ENCODE assay signal across 8 mouse cellular contexts in the genomic region with DNA sequence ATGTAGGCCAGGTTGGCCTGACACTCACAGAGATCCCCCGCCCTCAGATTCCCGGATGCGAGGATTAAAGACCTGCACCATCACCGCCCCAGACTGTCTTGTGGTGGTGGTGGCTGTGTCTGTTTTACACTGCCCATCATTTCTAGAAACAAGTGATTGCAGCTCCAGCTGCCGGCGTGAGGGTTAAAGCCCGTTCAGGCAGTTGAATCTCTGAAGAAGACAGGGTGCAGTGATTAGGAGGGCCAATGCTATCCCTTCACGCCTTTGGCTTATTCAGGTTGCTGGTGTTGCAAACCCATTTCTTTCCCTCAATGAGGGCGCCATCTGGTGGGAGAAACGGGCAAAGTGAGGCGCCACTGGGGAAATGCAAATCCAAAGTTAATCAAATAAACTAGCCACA.
DNase-seq lines count a peak whose midpoint lies in the region; ATAC-seq and TF ChIP-seq lines count a peak whose summit lies in the region.

No protein-coding gene starts in this region.

- no peak for TF ChIP-seq EP300 in lung, postnatal 0 days (IDR thresholded peaks at IDR 0.05)

- no peaks in the 10 kb centered on the region for H3K4me1 ChIP-seq in lung, postnatal 0 days (ENCODE audit: insufficient read depth, low read depth, low read length)

- no peak overlapping the region for H3K9ac ChIP-seq in lung, postnatal 0 days (replicated peaks; ENCODE audit: low read depth)

- H3K4me3 ChIP-seq in lung, postnatal 0 days (ENCODE audit: low read depth, low read length): no peak overlapping the region

- no peaks in the 10 kb centered on the region for H3K36me3 ChIP-seq in lung, postnatal 0 days (ENCODE audit: insufficient read depth, low read length)

- peak; percentile 70 for ATAC-seq in granulocyte monocyte progenitor cell, adult 5-6 weeks (replicated peaks; ENCODE audit: poor library complexity, severe bottlenecking)
- no peak for ATAC-seq in lung, postnatal 0 days

- no peaks in the 10 kb centered on the region for H3K27me3 ChIP-seq in lung, postnatal 0 days (replicated peaks; ENCODE audit: insufficient read depth, low read length)

- WGBS in lung, postnatal 0 days: 30% methylated on average over 11 of the region's 11 CpGs

- peak; percentile 37 for DNase-seq in CD4-positive helper T cell, adult 2 months (ENCODE audit: low read depth, low spot score)
- peak; percentile 32 for DNase-seq in adrenal gland, adult 8-10 months
- peak; percentile 76 for DNase-seq in embryo, embryonic 11 days
- DNase-seq in kidney, postnatal 4 days: peak; percentile 87 to 90
- DNase-seq in lung, postnatal 0 days (ENCODE audit: low spot score): peak; percentile 63
- DNase-seq in ovary, postnatal 36 days (ENCODE audit: low spot score): peak; percentile 62
- peak; percentile 36 to 50 for DNase-seq in thymus, postnatal 36 days

- TF ChIP-seq CTCF in lung, postnatal 0 days (IDR thresholded peaks at IDR 0.05): peak; percentile 84

- H3K4me2 ChIP-seq in lung, postnatal 0 days (replicated peaks; ENCODE audit: low read depth, low read length): no peak overlapping the region

- H3K27ac ChIP-seq in lung, postnatal 0 days (ENCODE audit: low read length): no peak overlapping the region

- no peaks in the 10 kb centered on the region for H3K9me3 ChIP-seq in lung, postnatal 0 days (ENCODE audit: low read length)

Comparison
In these comparisons a context has a peak if more than half of its experiments do, and no peak if none do; other contexts are left out.
1. DNase-seq: peak in every context shown above with its lines; median percentile 88 in kidney, postnatal 4 days; 76 in embryo, embryonic 11 days; 63 in lung, postnatal 0 days; 62 in ovary, postnatal 36 days; 43 in thymus, postnatal 36 days; 37 in CD4-positive helper T cell, adult 2 months; 32 in adrenal gland, adult 8-10 months.